Mouse (Mus musculus): Measurements from ENCODE around the gene Tmem143.

Tmem143 gene

DNA sequence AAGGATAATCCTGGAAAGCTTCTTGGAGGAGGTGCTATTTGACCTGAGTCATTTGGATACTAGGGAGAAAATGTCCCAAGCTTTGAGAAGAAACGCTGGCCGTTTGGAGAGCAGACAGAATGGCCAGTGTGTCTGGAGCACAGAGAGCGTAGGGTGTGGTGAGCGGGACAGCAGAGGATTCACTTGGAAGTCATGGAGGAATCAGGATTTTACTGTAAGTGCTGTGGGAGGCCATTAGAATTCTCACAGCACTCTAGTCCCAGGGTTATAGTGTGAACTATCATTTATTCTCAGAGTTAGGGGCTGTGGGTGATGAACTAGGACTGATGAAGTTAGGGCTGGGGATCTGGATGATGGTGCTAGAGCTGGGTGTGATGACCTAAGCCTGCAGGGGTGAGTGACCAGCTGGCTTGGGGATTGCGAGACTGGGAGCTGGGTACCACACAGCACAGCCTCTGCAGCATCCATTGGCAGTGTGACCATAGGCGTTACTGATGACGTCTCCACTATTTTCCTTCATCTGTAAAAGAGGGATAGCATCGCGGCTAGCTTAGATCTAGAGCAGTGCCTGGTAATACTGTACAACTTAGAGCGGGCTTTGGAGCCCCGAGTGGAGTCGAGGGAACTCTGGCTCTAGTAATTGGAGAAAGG lies 25.3 kb downstream of the Tmem143 start:
- DNase-seq (ENCODE audit: low read depth, low spot score): peak; percentile 27

DNA sequence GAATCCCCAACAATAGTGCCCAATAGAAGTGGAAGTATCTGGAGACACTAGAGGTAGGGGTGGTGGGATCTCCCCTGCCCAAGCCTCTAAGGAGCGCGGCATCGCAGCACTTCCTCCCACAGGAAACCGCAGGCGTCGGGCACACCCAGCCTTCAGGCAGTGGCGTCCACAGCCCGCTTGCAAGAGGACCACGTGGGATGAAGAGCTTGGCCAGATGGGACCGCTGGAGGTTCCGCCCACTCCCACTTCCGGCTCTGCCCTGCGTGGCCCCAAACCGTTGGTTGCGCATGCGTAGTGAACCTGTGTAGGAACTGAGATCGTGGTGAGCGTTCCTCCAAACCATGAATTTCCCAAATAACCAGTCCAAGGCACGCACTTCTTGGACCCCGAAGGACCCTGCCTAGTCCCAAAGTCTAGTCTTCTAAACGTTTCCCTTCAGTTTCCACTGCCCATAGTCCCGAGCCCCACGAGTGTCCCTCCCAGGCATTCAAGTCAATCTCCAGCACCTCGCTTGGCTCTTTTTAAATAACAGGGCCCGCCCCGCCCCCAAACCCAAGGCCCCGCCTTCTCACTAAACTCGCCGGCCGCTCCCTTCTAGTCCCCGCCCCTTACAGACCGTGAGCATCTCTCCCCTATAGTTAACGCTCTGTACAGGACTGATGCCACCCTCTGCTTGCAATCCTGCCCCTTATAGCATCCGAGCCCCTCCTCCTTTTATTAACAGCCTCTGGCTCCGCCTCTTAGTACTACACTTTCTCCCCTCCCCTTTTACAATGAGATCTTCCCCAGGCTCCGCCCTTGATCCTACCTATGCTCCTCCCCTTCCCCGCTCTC lies 26.4 kb downstream of the Tmem143 start:
- peak; percentile 99 for DNase-seq (ENCODE audit: low read depth, low spot score)

GRCm38 (mm10) chr7:45923762-45924428 lies 27.2 kb downstream of the Tmem143 start, which contains the start of gene Ccdc114:
Gene Ccdc114 (plus strand): TSS chr7:45924072.
- DNase-seq (ENCODE audit: low read depth, low spot score): peak; percentile 19

DNA sequence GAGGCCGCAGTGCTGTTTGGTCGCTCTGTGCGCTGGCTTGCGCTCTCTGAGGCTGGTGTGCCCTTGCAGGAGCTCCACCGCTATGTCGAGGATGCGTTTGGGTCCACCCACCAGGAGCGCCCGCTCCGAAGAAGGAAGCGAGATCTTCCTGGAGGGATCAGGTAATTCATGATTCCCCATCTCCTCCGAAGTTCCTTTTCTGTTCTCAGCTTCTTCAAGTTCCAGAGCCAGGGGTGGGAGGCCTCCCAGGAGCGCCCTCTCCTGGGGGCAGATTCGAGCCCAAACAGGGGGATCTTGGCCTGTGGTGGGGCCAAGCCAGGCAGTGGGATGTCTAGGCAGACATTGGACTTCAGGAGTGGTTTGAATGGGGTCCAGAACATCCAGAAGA lies 27.7 kb downstream of the Tmem143 start:
- no peak for DNase-seq (ENCODE audit: low read depth, low spot score)

DNA sequence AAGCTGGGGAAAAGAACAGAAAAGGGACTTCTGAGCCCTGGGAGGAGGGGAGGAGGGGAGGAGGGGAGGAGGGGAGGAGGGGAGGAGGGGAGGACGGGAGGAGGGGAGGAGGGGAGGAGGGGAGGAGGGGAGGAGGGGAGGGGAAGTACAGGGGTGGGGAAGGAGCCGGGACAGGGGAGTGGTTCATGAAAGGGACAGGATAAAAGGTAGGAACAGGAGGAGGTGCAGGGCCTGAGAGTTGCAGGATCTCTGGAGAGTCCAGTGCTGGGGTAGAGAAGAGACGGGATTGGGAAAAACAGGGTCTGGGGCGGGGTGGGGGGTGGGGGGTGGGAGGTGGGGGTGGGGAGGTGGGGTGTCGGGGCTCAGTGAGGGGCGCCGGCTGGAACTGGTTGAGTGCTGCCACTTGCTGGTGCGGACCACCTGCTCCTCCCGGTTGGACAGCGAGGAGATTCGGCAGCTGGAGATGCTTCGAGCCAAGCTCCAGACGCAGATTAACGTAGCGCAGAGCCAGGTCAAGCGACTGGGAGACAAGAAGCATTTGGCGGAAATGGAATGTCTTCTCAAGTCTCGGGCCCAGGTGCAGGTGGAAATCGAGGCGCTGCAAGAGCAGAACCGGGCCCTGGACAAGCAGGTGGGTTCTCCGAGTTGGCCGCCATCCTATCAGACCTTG lies 32.0 kb downstream of the Tmem143 start:
- no peak for DNase-seq (ENCODE audit: low read depth, low spot score)

GRCm38 (mm10) chr7:45929688-45930087 lies 32.9 kb downstream of the Tmem143 start:
- no peak for DNase-seq (ENCODE audit: low read depth, low spot score)

GRCm38 (mm10) chr7:45933766-45934165 lies 37.0 kb downstream of the Tmem143 start:
- peak; percentile 53 for DNase-seq (ENCODE audit: low read depth, low spot score)

GRCm38 (mm10) chr7:45935114-45935513 lies 38.4 kb downstream of the Tmem143 start:
- peak; percentile 79 for DNase-seq (ENCODE audit: low read depth, low spot score)

DNA sequence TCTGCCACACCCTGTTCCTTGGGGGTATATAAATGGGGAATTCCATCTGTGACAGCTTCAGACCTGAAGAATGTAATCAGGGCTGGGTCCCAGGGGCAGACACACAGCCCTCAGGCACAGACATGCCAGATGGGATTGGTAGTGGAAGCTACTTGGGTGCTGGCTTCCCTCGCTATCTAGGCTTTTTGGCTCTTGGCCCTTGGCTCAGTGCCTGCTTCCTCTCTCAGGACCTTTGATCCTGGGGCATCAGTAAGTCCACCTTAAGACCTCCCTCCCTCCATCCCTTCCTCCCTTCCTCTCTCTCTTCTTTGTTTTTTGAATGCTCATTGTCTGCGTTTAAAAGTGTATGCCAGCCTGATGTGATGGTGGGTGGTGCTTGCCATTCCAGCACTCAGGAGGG lies 43.1 kb downstream of the Tmem143 start:
- no peak for DNase-seq (ENCODE audit: low read depth, low spot score)

- DNase-seq (ENCODE audit: low read depth, low spot score): no peak
Observed at GRCm38 (mm10) chr7:45941986-45942385, 45.2 kb downstream of the Tmem143 start.

GRCm38 (mm10) chr7:45943280-45943679 lies 46.5 kb downstream of the Tmem143 start:
- DNase-seq (ENCODE audit: low read depth, low spot score): peak; percentile 50

- DNase-seq (ENCODE audit: low read depth, low spot score): no peak
Observed at GRCm38 (mm10) chr7:45949061-45949460, 52.3 kb downstream of the Tmem143 start.

- no peak for DNase-seq (ENCODE audit: low read depth, low spot score)
Observed at GRCm38 (mm10) chr7:45956611-45957010, 59.9 kb downstream of the Tmem143 start.
